Mouse (Mus musculus): ENCODE data around the gene Ssxb8. TPM values are rescaled to one million over a fixed set of nuclear protein-coding genes. Genes with fewer than 3 reads are reported as not detected.

Gene Ssxb8
- total and polyA plus RNA-seq, 3 experiments, result not detected

Other genes starting within 250 kb of the Ssxb8 start
- not detected in 2 replicates for gene Ssxb2, start 229.1 kb downstream of the Ssxb8 start, total RNA-seq (2012; rRNA removed)
- gene Ssxb2, start 229.1 kb downstream of the Ssxb8 start, total RNA-seq (2014; rRNA removed), result not detected in 2 replicates
- gene Ssxb2, start 229.1 kb downstream of the Ssxb8 start, polyA plus RNA-seq (2012; ENCODE audit: insufficient read length, low read depth), result not detected in 2 replicates
- not detected in 2 replicates for gene Gm14459, start 165.9 kb downstream of the Ssxb8 start, total RNA-seq (2012; rRNA removed)
- not detected in 2 replicates for gene Gm14459, start 165.9 kb downstream of the Ssxb8 start, total RNA-seq (2014; rRNA removed)
- gene Gm14459, start 165.9 kb downstream of the Ssxb8 start, polyA plus RNA-seq (2012; ENCODE audit: insufficient read length, low read depth), result not detected in 2 replicates
- not detected in 2 replicates for gene Ssxb6, start 142.6 kb downstream of the Ssxb8 start, total RNA-seq (2012; rRNA removed)
- gene Ssxb6, start 142.6 kb downstream of the Ssxb8 start, total RNA-seq (2014; rRNA removed), result not detected in 2 replicates
- gene Ssxb6, start 142.6 kb downstream of the Ssxb8 start, polyA plus RNA-seq (2012; ENCODE audit: insufficient read length, low read depth), result not detected in 2 replicates
- gene Ssxb3, start 99.0 kb downstream of the Ssxb8 start, total RNA-seq (2012; rRNA removed), result not detected in 2 replicates
- not detected in 2 replicates for gene Ssxb3, start 99.0 kb downstream of the Ssxb8 start, total RNA-seq (2014; rRNA removed)
- gene Ssxb3, start 99.0 kb downstream of the Ssxb8 start, polyA plus RNA-seq (2012; ENCODE audit: insufficient read length, low read depth), result not detected in 2 replicates
- not detected in 2 replicates for gene Ssx9, start 57.6 kb upstream of the Ssxb8 start, total RNA-seq (2012; rRNA removed)
- not detected in 2 replicates for gene Ssx9, start 57.6 kb upstream of the Ssxb8 start, total RNA-seq (2014; rRNA removed)
- gene Ssx9, start 57.6 kb upstream of the Ssxb8 start, polyA plus RNA-seq (2012; ENCODE audit: insufficient read length, low read depth), result not detected in 2 replicates
- gene Ssxb5, start 112.8 kb upstream of the Ssxb8 start, total RNA-seq (2012; rRNA removed), result not detected in 2 replicates
- not detected in 2 replicates for gene Ssxb5, start 112.8 kb upstream of the Ssxb8 start, total RNA-seq (2014; rRNA removed)
- not detected in 2 replicates for gene Ssxb5, start 112.8 kb upstream of the Ssxb8 start, polyA plus RNA-seq (2012; ENCODE audit: insufficient read length, low read depth)
- gene Gm6592, start 153.2 kb upstream of the Ssxb8 start, total RNA-seq (2012; rRNA removed), result not detected in 2 replicates
- gene Gm6592, start 153.2 kb upstream of the Ssxb8 start, total RNA-seq (2014; rRNA removed), result not detected in 2 replicates
- gene Gm6592, start 153.2 kb upstream of the Ssxb8 start, polyA plus RNA-seq (2012; ENCODE audit: insufficient read length, low read depth), result not detected in 2 replicates
- 0.38 and 0.51 TPM in 2 replicates for gene Gm5751, start 183.4 kb upstream of the Ssxb8 start, total RNA-seq (2012; rRNA removed)
- not detected in 2 replicates for gene Gm5751, start 183.4 kb upstream of the Ssxb8 start, total RNA-seq (2014; rRNA removed)
- 0.59 TPM in 1 of 2 replicates, not detected in the other for gene Gm5751, start 183.4 kb upstream of the Ssxb8 start, polyA plus RNA-seq (2012; ENCODE audit: insufficient read length, low read depth)
- not detected in 2 replicates for gene B630019K06Rik, start 201.5 kb upstream of the Ssxb8 start, total RNA-seq (2012; rRNA removed)
- 0.08 TPM in 1 of 2 replicates, not detected in the other for gene B630019K06Rik, start 201.5 kb upstream of the Ssxb8 start, total RNA-seq (2014; rRNA removed)
- 0.11 TPM in 1 of 2 replicates, not detected in the other for gene B630019K06Rik, start 201.5 kb upstream of the Ssxb8 start, polyA plus RNA-seq (2012; ENCODE audit: insufficient read length, low read depth)